ENCODE assay signal across 11 mouse cellular contexts in the genomic region with DNA sequence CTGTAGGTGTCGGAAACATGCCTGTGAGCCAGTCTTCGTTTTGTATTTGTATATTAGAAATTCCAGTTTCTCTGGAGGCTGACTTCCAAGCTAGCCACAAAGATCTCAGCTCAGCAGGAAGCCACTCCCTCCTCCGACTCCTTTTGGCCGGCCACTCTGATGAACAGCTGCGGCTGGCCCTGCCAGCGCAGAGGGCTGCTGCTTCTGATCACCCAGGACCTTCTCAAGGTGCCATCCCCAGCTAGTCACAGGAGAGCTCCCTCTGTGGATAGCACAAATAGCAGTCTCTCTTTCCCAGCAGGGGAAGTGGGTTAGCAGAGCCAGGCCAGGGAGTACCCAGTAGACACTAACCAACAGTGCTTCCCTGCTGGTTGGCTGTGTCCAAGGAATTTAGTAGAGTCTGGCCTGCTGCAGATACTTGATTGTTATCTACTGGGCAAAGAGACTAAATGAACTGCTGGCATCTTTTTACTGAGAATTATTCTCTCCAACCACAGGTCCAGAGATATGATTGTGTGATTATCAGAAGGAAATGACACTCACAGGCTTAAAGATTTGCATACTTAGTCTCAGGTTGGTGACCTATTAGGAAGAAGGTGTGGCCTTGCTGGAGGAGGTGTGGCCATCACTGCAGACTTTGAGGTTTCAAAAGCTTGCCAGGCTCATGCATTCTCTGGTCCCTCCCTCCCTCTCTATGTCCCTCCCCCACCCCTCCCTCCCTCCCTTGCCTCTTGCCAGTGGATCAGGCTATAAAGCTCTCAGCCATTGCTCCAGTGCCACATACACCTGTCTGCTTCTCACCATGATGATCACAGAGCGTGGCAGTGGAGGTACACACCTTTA. TPM values are rescaled to one million over a fixed set of nuclear protein-coding genes. Genes with fewer than 3 reads are reported as not detected.
DNase-seq lines count a peak whose midpoint lies in the region; ATAC-seq and TF ChIP-seq lines count a peak whose summit lies in the region.
"Had no signal": no experiment of that assay in that cellular context is flagged by ENCODE, and none has a peak within 500 bp of the region (broad histone marks: within the 10 kb centered on the region; RNA-seq: fewer than 3 reads in every experiment).

No protein-coding gene starts in this region.

- H3K27ac ChIP-seq in limb, embryonic 15.5 days = 0 out of 2 replicates have a peak overlapping the region, but pooled peaks have one; percentile 11
- no peak overlapping the region for H3K27ac ChIP-seq in limb, embryonic 10.5 days
- peak overlapping the region; percentile 55 for H3K27ac ChIP-seq in MEL (ENCODE audit: control insufficient read depth, low read depth, low read length)

- no peak overlapping the region for H3K9ac ChIP-seq in limb, embryonic 15.5 days
- H3K9ac ChIP-seq in MEL (ENCODE audit: control insufficient read depth, low read depth, low read length, poor library complexity, severe bottlenecking) = no peak overlapping the region

- peak in 1 of 3 experiments; percentile 22; a peak in 1 of 6 replicates for TF ChIP-seq CTCF in MEL (IDR thresholded peaks at IDR 0.05 in 2 of 3, conservative IDR thresholded peaks at IDR 0.05 in 1 of 3; ENCODE audit: control insufficient read depth in 1 of 3, insufficient read depth in 1 of 3, low read depth in 2 of 3, low read length in 3 of 3, poor library complexity in 1 of 3, severe bottlenecking in 1 of 3)

- H3K4me1 ChIP-seq in limb, embryonic 15.5 days = no peaks in the 10 kb centered on the region
- no peaks in the 10 kb centered on the region for H3K4me1 ChIP-seq in limb, embryonic 10.5 days
- H3K4me1 ChIP-seq in MEL (ENCODE audit: control insufficient read depth in 1 of 2, insufficient read depth in 2 of 2, low read length in 2 of 2) = peaks cover 5 to 12% of the 10 kb centered on the region in 2 experiments

- no peak for DNase-seq in limb, embryonic 10.5 days (ENCODE audit: low spot score)
- peak; percentile 95 for DNase-seq in MEL (ENCODE audit: low read depth, low spot score)
- DNase-seq in natural killer cell, adult 2 months (ENCODE audit: low spot score in 2 of 2) = peak; percentile 42 to 43
- no peak for DNase-seq in left cerebral cortex, adult 8-10 months (ENCODE audit: low spot score in 2 of 2)
- no peak for DNase-seq in right cerebral cortex, postnatal 14 days
- DNase-seq in layer of hippocampus, postnatal 10 days (ENCODE audit: low spot score in 2 of 2) = no peak
- DNase-seq: kidney, postnatal 10 days; thymus, adult 2 months had no signal

- TF ChIP-seq RAD21 in MEL (IDR thresholded peaks at IDR 0.05; ENCODE audit: low read depth, low read length) = no peak

- no peak overlapping the region for H3K4me3 ChIP-seq in limb, embryonic 15.5 days
- H3K4me3 ChIP-seq in limb, embryonic 10.5 days = no peak overlapping the region
- H3K4me3 ChIP-seq in MEL (ENCODE audit: control insufficient read depth in 1 of 2, insufficient read depth in 1 of 2, low read depth in 2 of 2, low read length in 2 of 2) = no peak overlapping the region

- H3K36me3 ChIP-seq in limb, embryonic 15.5 days = no peaks in the 10 kb centered on the region
- H3K36me3 ChIP-seq in limb, embryonic 10.5 days = no peaks in the 10 kb centered on the region
- H3K36me3 ChIP-seq in MEL (ENCODE audit: control insufficient read depth in 1 of 2, insufficient read depth in 2 of 2, low read length in 2 of 2) = peaks cover 0 to 12% of the 10 kb centered on the region in 2 experiments; a peak in 2 of 4 replicates

- ATAC-seq in limb, embryonic 15.5 days (ENCODE audit: insufficient number of reproducible peaks, low FRiP score, low TSS enrichment, low read depth) = no peak
- peak; percentile 54 for ATAC-seq in inflammation-experienced regulatory T-cells, adult 6 months

- TF ChIP-seq POLR2A in MEL (IDR thresholded peaks at IDR 0.05; ENCODE audit: control insufficient read depth in 1 of 2, insufficient read depth in 1 of 2, low read depth in 1 of 2, low read length in 2 of 2, poor library complexity in 1 of 2) = no peak

- H3K27me3 ChIP-seq in limb, embryonic 15.5 days = no peaks in the 10 kb centered on the region
- H3K27me3 ChIP-seq in limb, embryonic 10.5 days (ENCODE audit: low read depth, poor library complexity, severe bottlenecking) = 0 out of 2 replicates have a peak, but pooled peaks cover under 1% of the 10 kb centered on the region
- H3K27me3 ChIP-seq in MEL (ENCODE audit: control insufficient read depth in 1 of 2, insufficient read depth in 2 of 2, low read length in 2 of 2) = no peaks in the 10 kb centered on the region

- TF ChIP-seq EP300 in MEL (IDR thresholded peaks at IDR 0.05; ENCODE audit: low read depth in 1 of 2, low read length in 2 of 2) = peak; percentile 5 to 25; a peak in 2 of 4 replicates

- 37% methylated on average over 7 of the region's 7 CpGs for WGBS in limb, embryonic 15.5 days
- WGBS in limb, embryonic 10.5 days = 42% methylated on average over 7 of the region's 7 CpGs

- H3K79me2 ChIP-seq in MEL (ENCODE audit: control insufficient read depth, insufficient read depth, low read length, poor library complexity) = no peaks in the 10 kb centered on the region

- no peak overlapping the region for H3K4me2 ChIP-seq in limb, embryonic 15.5 days

- no peaks in the 10 kb centered on the region for H3K9me3 ChIP-seq in limb, embryonic 15.5 days
- no peaks in the 10 kb centered on the region for H3K9me3 ChIP-seq in limb, embryonic 10.5 days (replicated peaks)
- H3K9me3 ChIP-seq in MEL (replicated peaks; ENCODE audit: insufficient read depth, low read length) = no peaks in the 10 kb centered on the region

TF ChIP-seq in MEL, 35 proteins besides CTCF, POLR2A, EP300 and RAD21 (continues in another document):
- TF ChIP-seq KAT2A (conservative IDR thresholded peaks at IDR 0.05; ENCODE audit: low read depth, low read length) (no peak), ZC3H11A (IDR thresholded peaks at IDR 0.05; ENCODE audit: low read depth, low read length) (peak; percentile 12; the same call in 1 of the 2 replicates), MYC (IDR thresholded peaks at IDR 0.05; ENCODE audit: low read depth, low read length) (no peak), GATA1 (IDR thresholded peaks at IDR 0.05; ENCODE audit: low read depth, low read length) (peak; percentile 85), ZKSCAN1 (IDR thresholded peaks at IDR 0.05; ENCODE audit: low read depth, low read length) (0 out of 2 replicates have a peak, but pooled peaks have one; percentile 29)

RNA-seq across cellular contexts. Expression of a gene that starts 3.2 kb away (rescaled TPM):
- polyA plus RNA-seq in limb, embryonic 15.5 days (2015; fragmentation: Nextera tagmentation; extraction: Ambion mirVana) = 0.41 TPM in 1 of 2 replicates, not detected in the other
- polyA plus RNA-seq in limb, embryonic 10.5 days (2016; fragmentation: Nextera tagmentation; extraction: Ambion mirVana) = not detected in 2 replicates
- 0.54 TPM in 1 of 2 replicates, not detected in the other for total RNA-seq in MEL (2012; rRNA removed)
- under 1 TPM in 1 of 2 experiments, not detected in 1; 0.33 TPM for polyA plus RNA-seq in MEL (2012; ENCODE audit: insufficient read depth in 1 of 2, insufficient read length in 2 of 2, low read depth in 1 of 2, low replicate concordance in 2 of 2, missing spikeins in 1 of 2)
- polyA plus RNA-seq in inflammation-experienced regulatory T-cells, adult 6 months (2017; shearing (Covaris generic)) = 1 to 10 TPM in 1 of 3 experiments, under 1 TPM in 2; 0.51 to 3.0 (median 0.78) TPM
- total RNA-seq in left cerebral cortex, adult 8-10 months (2022) = not detected
- total RNA-seq in layer of hippocampus, postnatal 10 days (2021) = under 1 TPM in 1 of 2 experiments, not detected in 1; 0.94 TPM

RNA-seq across cellular contexts. Expression of a gene that starts 6.5 kb away (rescaled TPM):
- not detected in 2 replicates for polyA plus RNA-seq in limb, embryonic 15.5 days (2015; fragmentation: Nextera tagmentation; extraction: Ambion mirVana)
- polyA plus RNA-seq in limb, embryonic 10.5 days (2016; fragmentation: Nextera tagmentation; extraction: Ambion mirVana) = not detected in 2 replicates
- total RNA-seq in MEL (2012; rRNA removed) = not detected in 2 replicates
- polyA plus RNA-seq in MEL (2012; ENCODE audit: insufficient read depth in 1 of 2, insufficient read length in 2 of 2, low read depth in 1 of 2, low replicate concordance in 2 of 2, missing spikeins in 1 of 2) = under 1 TPM in 1 of 2 experiments, not detected in 1; 0.10 TPM
- polyA plus RNA-seq in inflammation-experienced regulatory T-cells, adult 6 months (2017; shearing (Covaris generic)) = not detected
- total RNA-seq in left cerebral cortex, adult 8-10 months (2022) = under 1 TPM in 2 of 4 experiments, not detected in 2; 0.51 to 0.59 TPM
- 1 to 10 TPM in 1 of 2 experiments, not detected in 1; 1.1 TPM for total RNA-seq in layer of hippocampus, postnatal 10 days (2021)
- total RNA-seq: adrenal gland, postnatal 10 days had no signal

RNA-seq across cellular contexts. Expression of a gene that starts 16.7 kb away (rescaled TPM):
- polyA plus RNA-seq in limb, embryonic 15.5 days (2015; fragmentation: Nextera tagmentation; extraction: Ambion mirVana) = 0.26 and 0.29 TPM in 2 replicates
- 0.18 and 0.75 TPM in 2 replicates for polyA plus RNA-seq in limb, embryonic 10.5 days (2016; fragmentation: Nextera tagmentation; extraction: Ambion mirVana)
- 0.98 and 1.6 TPM in 2 replicates for total RNA-seq in MEL (2012; rRNA removed)
- 1 to 10 TPM in 1 of 2 experiments, not detected in 1; 5.0 TPM for polyA plus RNA-seq in MEL (2012; ENCODE audit: insufficient read depth in 1 of 2, insufficient read length in 2 of 2, low read depth in 1 of 2, low replicate concordance in 2 of 2, missing spikeins in 1 of 2)
- under 1 TPM; 0.17 to 0.69 (median 0.21) TPM for polyA plus RNA-seq in inflammation-experienced regulatory T-cells, adult 6 months (2017; shearing (Covaris generic))
- total RNA-seq in left cerebral cortex, adult 8-10 months (2022) = not detected
- total RNA-seq in layer of hippocampus, postnatal 10 days (2021) = not detected

RNA-seq across cellular contexts. Expression of a gene that starts 24.8 kb away (rescaled TPM):
- polyA plus RNA-seq in limb, embryonic 15.5 days (2015; fragmentation: Nextera tagmentation; extraction: Ambion mirVana) = 124 TPM in 2 replicates
- polyA plus RNA-seq in limb, embryonic 10.5 days (2016; fragmentation: Nextera tagmentation; extraction: Ambion mirVana) = 85.0 and 104 TPM in 2 replicates
- total RNA-seq in MEL (2012; rRNA removed) = 30.4 and 31.4 TPM in 2 replicates
- 10 to 100 TPM in 1 of 2 experiments, not detected in 1; 44.4 TPM for polyA plus RNA-seq in MEL (2012; ENCODE audit: insufficient read depth in 1 of 2, insufficient read length in 2 of 2, low read depth in 1 of 2, low replicate concordance in 2 of 2, missing spikeins in 1 of 2)
- 100 to 1,000 TPM; 276 to 454 (median 423) TPM for polyA plus RNA-seq in inflammation-experienced regulatory T-cells, adult 6 months (2017; shearing (Covaris generic))
- total RNA-seq in left cerebral cortex, adult 8-10 months (2022) = 10 to 100 TPM; 87.8 to 96.5 (median 89.7) TPM
- total RNA-seq in layer of hippocampus, postnatal 10 days (2021) = 10 to 100 TPM; 60.3 to 61.5 TPM

RNA-seq across cellular contexts. Expression of a gene that starts 25.1 kb away (rescaled TPM):
- 165 and 188 TPM in 2 replicates for polyA plus RNA-seq in limb, embryonic 15.5 days (2015; fragmentation: Nextera tagmentation; extraction: Ambion mirVana)
- 136 and 160 TPM in 2 replicates for polyA plus RNA-seq in limb, embryonic 10.5 days (2016; fragmentation: Nextera tagmentation; extraction: Ambion mirVana)
- total RNA-seq in MEL (2012; rRNA removed) = 96.3 and 104 TPM in 2 replicates
- polyA plus RNA-seq in MEL (2012; ENCODE audit: insufficient read depth in 1 of 2, insufficient read length in 2 of 2, low read depth in 1 of 2, low replicate concordance in 2 of 2, missing spikeins in 1 of 2) = 100 to 1,000 TPM; 114 to 145 TPM
- 100 to 1,000 TPM in 2 of 3 experiments, 10 to 100 TPM in 1; 85.3 to 111 (median 111) TPM for polyA plus RNA-seq in inflammation-experienced regulatory T-cells, adult 6 months (2017; shearing (Covaris generic))
- 100 to 1,000 TPM; 124 to 140 (median 132) TPM for total RNA-seq in left cerebral cortex, adult 8-10 months (2022)
- 100 to 1,000 TPM; 117 to 125 TPM for total RNA-seq in layer of hippocampus, postnatal 10 days (2021)

Comparison
In these comparisons a context has a peak if more than half of its experiments do, and no peak if none do; other contexts are left out.
1. DNase-seq: peak in MEL (single experiment) and natural killer cell, adult 2 months (2 of 2); none in limb, embryonic 10.5 days (single experiment), left cerebral cortex, adult 8-10 months (0 of 2), right cerebral cortex, postnatal 14 days (single experiment) and layer of hippocampus, postnatal 10 days (0 of 2).